Mouse (Mus musculus): ENCODE results near the gene Ccdc115.

GRCm38 (mm10) chr1:34480801-34481200, 41.3 kb upstream of the Ccdc115 start:
- TF ChIP-seq POLR2A (IDR thresholded peaks at IDR 0.05; ENCODE audit: insufficient read depth, low read length) (no peak), CTCF (IDR thresholded peaks at IDR 0.05; ENCODE audit: low read depth, low read length) (no peak)

Data from ES-Bruce4 (cell line).